Mouse (Mus musculus) intestine, embryonic 15.5 days (tissue): ENCODE data around the gene Harbi1. TPM values are rescaled to one million over a fixed set of nuclear protein-coding genes. Genes with fewer than 3 reads are reported as not detected.
"Not testable (repeated sequence)": the region's sequence is repeated elsewhere in the genome, so short reads cannot be mapped to it uniquely, and the experiment has no call there.

Experiments
- ATAC-seq: fragments of 200-750 bp; cut with Nextera tagmentation; 2 replicates; pipeline ENCODE4 v1.8.0; 2017; ENCODE audit warnings: moderate TSS enrichment, moderate library complexity
- H3K27ac ChIP-seq: fragments of 300-500 bp; sonication (generic); 2 replicates; pipeline ENCODE4 v1.5.1; 2015; ENCODE audit warnings: mild to moderate bottlenecking, inconsistent platforms
- H3K27me3 ChIP-seq: fragments of 300-500 bp; sonication (generic); replicated peaks from 2 replicates; pipeline ENCODE4 v1.6.1; 2015; ENCODE audit warnings: inconsistent platforms
- H3K36me3 ChIP-seq: fragments of 300-500 bp; sonication (generic); 2 replicates; pipeline ENCODE4 v1.6.1; 2015; ENCODE audit warnings: inconsistent platforms
- H3K4me1 ChIP-seq: fragments of 300-500 bp; sonication (generic); replicated peaks from 2 replicates; pipeline ENCODE4 v1.6.1; 2015; ENCODE audit warnings: inconsistent platforms
- H3K4me2 ChIP-seq: fragments of 300-500 bp; sonication (generic); replicated peaks from 2 replicates; pipeline ENCODE4 v1.6.1; 2015; ENCODE audit warnings: mild to moderate bottlenecking, inconsistent platforms
- H3K4me3 ChIP-seq: fragments of 300-500 bp; sonication (generic); replicated peaks from 2 replicates; pipeline ENCODE4 v1.5.1; 2015; ENCODE audit warnings: inconsistent platforms
- H3K9ac ChIP-seq: fragments of 300-500 bp; sonication (generic); 2 replicates; pipeline ENCODE4 v1.6.1; 2015; ENCODE audit warnings: inconsistent platforms
- H3K9me3 ChIP-seq: fragments of 300-500 bp; sonication (generic); 2 replicates; pipeline ENCODE4 v1.6.1; 2016; ENCODE audit warnings: inconsistent platforms
- WGBS: fragments of 180-500 bp; shearing (Covaris S2); methylation state at CpG from one replicate; pipeline ENCODE4 v1.1.7; 2015; 5-methylcytosine and 5-hydroxymethylcytosine counted together
- polyA plus RNA-seq: library from polyadenylated mRNA; unstranded; fragments of >200 nt; fragmentation: Nextera tagmentation; extraction: Ambion mirVana; gene quantifications from 2 replicates; pipeline ENCODE4 v1.2.1, GENCODE M21; 2015

The Harbi1 gene
- polyA plus RNA-seq, 1 experiment from 2014 or later: 17.8 TPM

- WGBS: 72% methylated on average over 4 of the region's 4 CpGs
- no peak for ATAC-seq
These were observed 12.7 kb downstream of the Harbi1 start for GRCm38 (mm10) chr2:91723382-91723781.

GRCm38 (mm10) chr2:91723951-91724350 lies 13.3 kb downstream of the Harbi1 start:
- H3K4me3 ChIP-seq: no peak overlapping the region
- no peak for ATAC-seq
- H3K4me1 ChIP-seq: no peaks in the 10 kb centered on the region
- H3K27me3 ChIP-seq: no peaks in the 10 kb centered on the region
- no peak overlapping the region for H3K4me2 ChIP-seq
- H3K9ac ChIP-seq: no peak overlapping the region
- no peak overlapping the region for H3K27ac ChIP-seq
- H3K36me3 ChIP-seq: 0 out of 2 replicates have a peak, but pooled peaks cover 4% of the 10 kb centered on the region
- no peaks in the 10 kb centered on the region for H3K9me3 ChIP-seq

More at GRCm38 (mm10) chr2:91723382-91723781, 12.7 kb downstream of the Harbi1 start:
- Histone ChIP-seq H3K9ac (no peak overlapping the region), H3K9me3 (no peaks in the 10 kb centered on the region), H3K4me3 (no peak overlapping the region), H3K27me3 (no peaks in the 10 kb centered on the region), H3K4me2 (no peak overlapping the region), H3K4me1 (no peaks in the 10 kb centered on the region), H3K36me3 (0 out of 2 replicates have a peak, but pooled peaks cover 4% of the 10 kb centered on the region), H3K27ac (no peak overlapping the region)

- Histone ChIP-seq H3K9ac (no peak overlapping the region), H3K4me1 (no peaks in the 10 kb centered on the region), H3K27ac (no peak overlapping the region), H3K4me2 (no peak overlapping the region), H3K4me3 (no peak overlapping the region), H3K9me3 (no peaks in the 10 kb centered on the region), H3K27me3 (no peaks in the 10 kb centered on the region), H3K36me3 (0 out of 2 replicates have a peak, but pooled peaks cover 4% of the 10 kb centered on the region)
- WGBS: 63% methylated on average over 2 of the region's 2 CpGs
- ATAC-seq: no peak
These were observed 14.1 kb downstream of the Harbi1 start for GRCm38 (mm10) chr2:91724716-91725115.

- H3K27ac ChIP-seq, ATAC-seq, H3K4me2 ChIP-seq, H3K4me1 ChIP-seq, H3K9me3 ChIP-seq, H3K4me3 ChIP-seq, H3K27me3 ChIP-seq, H3K9ac ChIP-seq, H3K36me3 ChIP-seq: not testable (repeated sequence)
- 47% methylated on average over 4 of the region's 4 CpGs for WGBS
These were observed 14.8 kb downstream of the Harbi1 start for GRCm38 (mm10) chr2:91725476-91725875.

GRCm38 (mm10) chr2:91727011-91727410 lies 16.4 kb downstream of the Harbi1 start:
- no peaks in the 10 kb centered on the region for H3K9me3 ChIP-seq
- no peak overlapping the region for H3K4me3 ChIP-seq
- no peak for ATAC-seq
- 92% methylated on average over 3 of the region's 3 CpGs for WGBS
- no peaks in the 10 kb centered on the region for H3K36me3 ChIP-seq
- no peak overlapping the region for H3K4me2 ChIP-seq
- no peaks in the 10 kb centered on the region for H3K27me3 ChIP-seq
- no peaks in the 10 kb centered on the region for H3K4me1 ChIP-seq
- H3K9ac ChIP-seq: no peak overlapping the region
- no peak overlapping the region for H3K27ac ChIP-seq

- Histone ChIP-seq H3K27me3 (no peaks in the 10 kb centered on the region), H3K27ac (no peak overlapping the region), H3K9ac (peak overlapping the region; percentile 93), H3K4me3 (peak overlapping the region; percentile 97), H3K4me2 (peak overlapping the region; percentile 54), H3K36me3 (no peaks in the 10 kb centered on the region), H3K9me3 (no peaks in the 10 kb centered on the region), H3K4me1 (no peaks in the 10 kb centered on the region)
- ATAC-seq: 0 out of 2 replicates have a peak, but pooled peaks have one; percentile 39
- 14% methylated on average over 4 of the region's 4 CpGs for WGBS
These were observed 18.9 kb downstream of the Harbi1 start for GRCm38 (mm10) chr2:91729571-91729970.

GRCm38 (mm10) chr2:91729971-91730821 lies 19.5 kb downstream of the Harbi1 start, which contains the start of gene Ambra1:
Gene Ambra1 (plus strand): TSS chr2:91730134.
- peak within 1 kb of the TSS; percentile 93 for H3K9ac ChIP-seq
- WGBS: under 1% methylated on average over 68 of the region's 68 CpGs

GRCm38 (mm10) chr2:91735221-91735620 lies 24.6 kb downstream of the Harbi1 start:
- Histone ChIP-seq H3K9me3 (no peaks in the 10 kb centered on the region), H3K27me3 (no peaks in the 10 kb centered on the region), H3K4me2 (no peak overlapping the region), H3K36me3 (no peaks in the 10 kb centered on the region), H3K4me1 (no peaks in the 10 kb centered on the region), H3K4me3 (no peak overlapping the region), H3K9ac (no peak overlapping the region), H3K27ac (no peak overlapping the region)
- WGBS: 88% methylated on average over 5 of the region's 5 CpGs
- ATAC-seq: no peak

More at GRCm38 (mm10) chr2:91729971-91730821, 19.5 kb downstream of the Harbi1 start, which contains the start of gene Ambra1:
- Histone ChIP-seq H3K36me3 (no peaks in the 10 kb centered on the region), H3K27ac (peak within 1 kb of the TSS; percentile 96), H3K4me1 (no peaks in the 10 kb centered on the region), H3K4me2 (peak within 1 kb of the TSS; percentile 69), H3K9me3 (no peaks in the 10 kb centered on the region), H3K27me3 (no peaks in the 10 kb centered on the region), H3K4me3 (peak within 1 kb of the TSS; percentile 97)
- ATAC-seq: peak; percentile 94

GRCm38 (mm10) chr2:91739586-91739985 lies 28.9 kb downstream of the Harbi1 start:
- H3K9me3 ChIP-seq: no peaks in the 10 kb centered on the region
- H3K9ac ChIP-seq: no peak overlapping the region
- H3K4me2 ChIP-seq: no peak overlapping the region
- H3K27ac ChIP-seq: no peak overlapping the region
- no peak overlapping the region for H3K4me3 ChIP-seq
- ATAC-seq: no peak
- no peaks in the 10 kb centered on the region for H3K4me1 ChIP-seq
- H3K36me3 ChIP-seq: no peaks in the 10 kb centered on the region
- WGBS: 100% methylated on average over 1 of the region's 1 CpGs
- H3K27me3 ChIP-seq: no peaks in the 10 kb centered on the region

GRCm38 (mm10) chr2:91744686-91745085 lies 34.0 kb downstream of the Harbi1 start:
- ATAC-seq: no peak
- H3K36me3 ChIP-seq: no peaks in the 10 kb centered on the region
- H3K27me3 ChIP-seq: no peaks in the 10 kb centered on the region
- no peaks in the 10 kb centered on the region for H3K4me1 ChIP-seq
- no peak overlapping the region for H3K27ac ChIP-seq
- H3K4me3 ChIP-seq: no peak overlapping the region
- 88% methylated on average over 5 of the region's 5 CpGs for WGBS
- H3K4me2 ChIP-seq: no peak overlapping the region
- no peak overlapping the region for H3K9ac ChIP-seq
- H3K9me3 ChIP-seq: no peaks in the 10 kb centered on the region

GRCm38 (mm10) chr2:91749811-91750261 lies 39.2 kb downstream of the Harbi1 start:
- Histone ChIP-seq H3K9ac (no peak overlapping the region), H3K27ac (no peak overlapping the region), H3K4me1 (no peaks in the 10 kb centered on the region), H3K9me3 (no peaks in the 10 kb centered on the region), H3K27me3 (no peaks in the 10 kb centered on the region), H3K4me3 (no peak overlapping the region), H3K4me2 (no peak overlapping the region), H3K36me3 (no peaks in the 10 kb centered on the region)
- 68% methylated on average over 2 of the region's 2 CpGs for WGBS
- ATAC-seq: no peak
